Mouse (Mus musculus): Measurements from ENCODE around the gene Lmx1b.

Gene Lmx1b

GRCm38 (mm10) chr2:33643721-33644713 is 3.7 kb upstream of the Lmx1b start:
- no peak for DNase-seq

DNA sequence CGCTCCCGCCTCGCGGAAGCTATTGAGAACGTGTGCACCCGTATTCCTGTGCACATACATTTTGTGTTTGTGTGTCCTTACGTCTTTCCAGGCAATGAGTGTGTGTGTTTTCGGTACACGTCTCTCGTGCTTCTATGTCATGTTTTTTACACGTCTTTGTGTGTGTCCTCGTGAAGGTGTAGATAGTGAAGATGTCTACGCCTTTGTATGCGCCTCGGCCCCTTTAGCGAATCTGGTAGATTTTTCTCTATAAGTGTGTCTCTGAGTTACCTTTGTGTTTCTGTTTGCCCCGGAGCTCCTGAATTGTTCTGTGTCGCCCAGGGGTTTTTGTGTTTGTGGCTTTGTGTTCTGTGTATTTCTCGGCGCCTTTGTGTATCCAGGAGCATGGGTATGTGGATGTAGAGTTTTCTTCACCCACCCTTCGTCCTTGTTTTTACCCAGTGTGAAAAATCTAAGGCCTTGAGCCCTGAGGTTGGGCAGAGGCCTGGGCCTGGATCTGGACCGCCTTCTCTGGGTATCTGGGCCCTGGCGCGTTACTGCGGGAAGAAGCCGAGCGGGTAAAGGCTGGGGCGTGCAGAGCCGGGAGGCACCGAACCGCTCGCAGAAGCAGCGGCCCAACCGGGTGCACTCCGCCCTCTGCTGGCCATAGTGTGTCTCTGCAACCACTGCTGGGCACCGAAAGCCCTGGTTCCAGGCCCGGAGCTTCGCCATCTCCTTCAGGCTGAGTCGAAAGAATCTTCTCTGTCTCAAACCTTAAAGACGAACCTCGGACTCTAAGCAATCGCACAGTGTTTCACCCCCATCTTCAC is 2.5 kb upstream of the Lmx1b start:
- peak; percentile 78 to 88 for DNase-seq

DNA sequence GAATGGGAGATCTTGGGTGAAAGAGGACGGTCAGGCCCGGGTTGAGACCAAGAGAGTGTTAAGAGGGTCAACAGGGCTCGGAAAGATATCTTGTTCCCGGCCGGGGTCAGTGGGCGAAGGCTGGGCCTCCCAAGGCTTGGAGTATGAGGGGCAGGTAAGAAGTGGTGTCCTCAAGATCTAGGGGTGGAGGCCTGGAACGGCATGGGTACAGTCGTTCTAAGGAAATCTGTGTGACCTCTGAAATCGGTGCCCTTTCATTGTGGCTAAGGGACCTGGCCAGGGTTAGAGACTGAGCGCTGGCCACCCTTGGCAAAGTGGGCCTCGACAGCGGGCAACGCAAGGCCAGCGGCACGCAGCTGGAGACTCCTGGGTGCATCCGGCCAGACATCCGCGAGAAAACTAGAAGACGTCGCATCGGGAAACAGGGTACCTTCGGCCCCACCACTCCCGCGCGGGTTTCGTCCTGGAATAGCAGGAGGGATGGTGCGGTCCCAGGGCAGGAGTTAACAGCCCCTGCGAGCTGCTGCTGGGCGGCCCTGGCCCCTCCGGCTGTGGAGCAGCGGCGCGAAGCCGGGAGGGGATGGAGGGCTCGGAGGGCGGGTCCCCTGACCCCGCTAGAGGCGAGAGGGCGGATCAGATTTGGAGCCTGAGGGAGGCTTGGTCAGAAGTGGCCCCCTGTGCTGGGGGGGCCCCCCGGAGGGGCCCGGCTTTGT is 1.7 kb upstream of the Lmx1b start:
- no peak for DNase-seq

- no peak for DNase-seq
Measured at GRCm38 (mm10) chr2:33640978-33641858, 907 bp upstream of the Lmx1b start.

GRCm38 (mm10) chr2:33639301-33640170 is 775 bp downstream of the Lmx1b start:
- no peak for DNase-seq

- DNase-seq = no peak
Measured at GRCm38 (mm10) chr2:33638141-33638733, 2.1 kb downstream of the Lmx1b start.

DNA sequence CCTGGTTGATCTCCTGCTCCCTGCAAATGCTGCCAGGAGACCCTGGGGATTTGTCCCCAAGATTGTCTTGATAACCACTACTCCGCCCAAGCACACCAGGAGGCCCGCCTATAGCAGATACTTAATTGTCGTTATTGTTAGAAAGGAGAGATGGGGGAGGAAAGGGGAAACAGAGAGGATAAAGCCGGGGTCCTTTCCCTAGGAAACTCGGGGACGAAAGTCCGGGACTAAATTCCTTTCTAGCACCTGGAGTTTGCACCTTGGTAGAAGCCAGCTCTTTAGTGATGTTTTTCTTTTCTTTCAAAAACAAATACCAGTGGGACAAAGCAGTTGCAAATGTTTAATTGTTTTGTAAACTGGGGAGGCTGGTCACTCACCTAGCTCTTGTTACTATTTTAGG is 3.0 kb downstream of the Lmx1b start:
- DNase-seq = no peak

DNA sequence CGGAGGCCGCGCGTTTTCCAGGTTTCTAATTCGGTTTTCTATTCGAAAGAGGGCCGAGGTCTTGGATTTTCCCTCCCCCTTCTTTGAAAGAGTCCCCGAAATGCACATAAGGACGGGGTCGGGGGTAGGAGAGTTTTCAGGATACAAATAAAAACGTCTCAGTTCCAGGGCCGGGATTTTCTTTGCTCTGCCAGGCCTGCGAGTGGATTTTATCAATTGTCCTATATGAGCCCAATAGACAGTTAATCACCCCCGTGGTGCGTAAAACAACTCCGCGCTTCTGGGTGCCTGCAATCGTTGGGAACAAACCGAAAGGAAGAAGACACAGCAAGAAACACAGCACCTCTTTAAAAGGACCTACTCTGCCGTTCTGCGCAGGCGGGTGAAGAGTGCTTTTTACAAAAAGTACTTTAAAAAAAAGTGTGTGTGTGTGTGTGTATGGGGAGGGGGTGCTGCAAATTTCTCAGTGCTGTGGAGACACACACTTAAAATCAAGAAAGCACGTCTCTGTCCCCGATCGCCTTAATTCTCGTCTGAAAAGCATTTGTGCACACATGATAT is 3.6 kb downstream of the Lmx1b start:
- no peak for DNase-seq

- DNase-seq = no peak
Measured at GRCm38 (mm10) chr2:33636117-33636521, 4.2 kb downstream of the Lmx1b start.

- DNase-seq = no peak
Measured at GRCm38 (mm10) chr2:33635323-33636116, 4.8 kb downstream of the Lmx1b start.

DNA sequence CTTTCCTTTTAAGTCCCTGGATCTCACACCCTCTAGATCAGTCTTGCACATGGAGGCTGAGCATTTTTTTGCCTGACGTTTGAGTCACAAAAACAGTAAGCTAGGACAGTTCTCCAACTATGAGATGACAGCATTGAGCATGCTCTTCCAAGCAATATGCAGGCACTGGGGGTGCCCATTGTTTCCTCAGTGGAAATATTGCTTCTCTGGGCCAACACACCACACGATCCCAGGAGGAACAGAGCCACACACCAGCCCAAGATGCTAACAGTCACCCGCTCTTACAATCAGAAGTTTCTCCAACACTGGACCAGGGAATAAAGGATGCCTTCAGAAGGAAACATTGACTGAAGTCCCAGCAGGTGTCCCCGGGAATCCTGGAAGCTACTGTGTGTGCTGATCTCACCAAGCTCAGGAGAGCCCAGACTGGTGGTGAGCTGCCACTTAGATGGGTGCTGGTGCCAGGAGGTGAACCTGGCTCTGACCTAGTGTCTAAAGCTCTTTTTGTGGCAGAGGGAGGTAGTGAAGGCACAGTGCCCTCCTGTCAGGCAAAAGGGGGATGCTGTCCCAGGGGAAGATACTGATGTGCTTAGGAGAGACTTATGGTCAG is 5.7 kb downstream of the Lmx1b start:
- no peak for DNase-seq

- DNase-seq = no peak
Measured at GRCm38 (mm10) chr2:33633955-33634354, 6.4 kb downstream of the Lmx1b start.

DNA sequence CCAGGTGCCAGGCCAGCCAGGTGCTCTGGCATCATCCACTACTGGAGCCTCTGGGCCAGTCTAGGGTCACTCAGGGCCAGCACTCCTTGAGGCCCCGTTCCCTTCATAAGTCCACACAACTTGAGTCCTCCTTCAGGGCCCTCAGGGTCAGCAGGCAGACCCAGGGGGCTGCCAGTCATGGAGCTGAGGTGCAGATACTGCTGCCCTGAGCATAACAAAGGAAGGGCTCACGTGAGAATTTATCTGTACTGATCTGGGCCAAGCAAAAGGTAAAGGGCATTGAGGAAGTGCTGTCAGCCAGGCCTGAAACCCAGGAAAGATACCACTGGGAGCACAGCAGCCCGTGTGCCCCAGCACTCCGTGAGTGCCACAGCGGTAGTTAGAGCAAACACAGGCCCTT is 7.1 kb downstream of the Lmx1b start:
- DNase-seq = no peak

GRCm38 (mm10) chr2:33632551-33633059 is 7.7 kb downstream of the Lmx1b start:
- DNase-seq = no peak

DNA sequence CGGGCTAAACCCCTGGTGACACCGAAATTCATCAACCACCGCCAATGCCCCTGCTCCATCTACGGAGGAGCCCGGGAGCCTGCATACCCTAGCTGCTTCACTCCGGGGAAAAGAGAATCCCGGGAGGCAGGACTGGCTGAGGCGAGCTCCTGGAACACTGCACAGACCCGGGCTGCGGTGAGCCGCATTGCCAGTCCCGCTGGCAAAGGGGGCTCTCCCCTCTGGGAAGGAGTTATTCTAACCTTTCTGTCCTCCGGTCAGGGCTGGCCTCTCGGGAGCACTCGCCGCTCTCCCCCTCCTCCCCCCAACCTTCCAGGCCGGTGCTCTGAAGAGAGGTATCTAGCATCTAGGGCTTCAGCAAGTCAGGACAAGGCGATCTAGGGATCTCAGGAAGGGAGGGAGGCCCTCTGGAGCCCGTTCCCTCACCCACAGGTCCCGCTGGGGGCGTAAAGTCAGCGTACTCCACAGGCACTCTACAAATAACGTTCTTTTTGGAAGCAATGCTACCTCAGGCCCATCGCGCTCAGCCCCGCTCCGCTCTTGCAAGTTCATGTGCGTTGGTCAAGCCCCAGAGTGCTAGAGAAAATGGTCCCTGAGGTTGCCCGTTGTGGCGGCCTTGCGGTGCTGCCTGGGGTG is 8.5 kb downstream of the Lmx1b start:
- DNase-seq = no peak

DNA sequence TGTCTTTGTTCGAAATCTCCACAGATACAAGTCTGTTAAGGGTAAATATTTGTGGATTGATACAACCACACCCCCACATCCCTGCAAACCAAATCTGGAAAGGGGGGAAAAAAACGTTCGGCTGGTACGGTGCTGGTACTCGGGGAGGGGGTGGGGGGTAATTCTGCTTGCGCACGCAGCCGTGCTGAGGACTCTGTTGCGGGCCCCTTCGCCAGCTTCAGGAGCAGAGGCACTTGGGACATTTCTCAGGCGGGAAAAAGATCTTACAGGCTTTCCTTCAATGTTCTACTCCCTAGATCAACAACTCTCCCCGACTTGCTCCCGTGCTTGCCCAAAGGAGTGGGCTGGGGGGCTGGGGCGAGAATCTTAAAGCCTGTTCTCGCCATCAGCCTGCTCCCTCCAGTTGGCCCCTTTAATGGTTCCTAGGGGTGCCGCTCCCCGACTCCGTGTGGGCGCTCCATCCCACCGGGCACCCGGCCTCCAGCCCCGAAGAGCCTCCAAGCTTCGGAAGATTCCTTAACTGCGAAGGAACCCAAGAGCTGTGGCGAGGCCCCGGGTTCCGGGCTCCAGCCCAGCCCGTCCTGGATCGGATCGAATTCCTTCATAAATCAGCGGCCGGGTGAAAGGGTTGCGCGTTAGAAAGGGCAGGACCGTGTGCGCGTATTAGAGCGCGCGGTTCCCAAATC is 9.1 kb downstream of the Lmx1b start:
- DNase-seq = no peak
